Mouse (Mus musculus) olfactory bulb, adult 2 months (tissue): ENCODE results near the gene Slc8b1. TPM values are rescaled to one million over a fixed set of nuclear protein-coding genes. Genes with fewer than 3 reads are reported as not detected.

ENCODE experiments used
- H3K27ac ChIP-seq: fragments of 200-500 bp; 2 replicates; pipeline ENCODE4 v1.5.1; 2012; ENCODE audit warnings: low read depth, low read length; ENCODE audit not compliant: insufficient read depth
- H3K4me1 ChIP-seq: fragments of 200-500 bp; 2 replicates; pipeline ENCODE4 v1.6.1; 2012; ENCODE audit warnings: low read length; ENCODE audit not compliant: control insufficient read depth, insufficient read depth
- H3K4me3 ChIP-seq: fragments of 200-500 bp; 2 replicates; pipeline ENCODE4 v1.5.1; 2012; ENCODE audit warnings: mild to moderate bottlenecking, low read depth, low read length, moderate library complexity; ENCODE audit not compliant: insufficient read depth
- CTCF ChIP-seq: fragments of 200-500 bp; IDR thresholded peaks from 2 replicates; pipeline ENCODE4 v1.5.1; 2012; ENCODE audit warnings: low read depth, mild to moderate bottlenecking, low read length, moderate library complexity; ENCODE audit not compliant: insufficient read depth
- POLR2A ChIP-seq: fragments of 200-500 bp; IDR thresholded peaks from 2 replicates; pipeline ENCODE4 v1.6.1; 2012; ENCODE audit warnings: mild to moderate bottlenecking, low read depth, low read length, moderate library complexity; ENCODE audit not compliant: insufficient read depth
- WGBS: fragments of 180-500 bp; shearing (Covaris S2); methylation state at CpG from one replicate; pipeline ENCODE4 v1.1.7; 2018; 5-methylcytosine and 5-hydroxymethylcytosine counted together
- polyA plus RNA-seq: library from polyadenylated mRNA; stranded (reverse); fragments of >200 nt; gene quantifications from 2 replicates; pipeline ENCODE4 v1.2.4, GENCODE M21; 2012; ENCODE audit warnings: low replicate concordance; ENCODE audit not compliant: missing spikeins, insufficient read depth, insufficient read length

Gene Slc8b1
- polyA plus RNA-seq, 1 experiment = not detected

DNA sequence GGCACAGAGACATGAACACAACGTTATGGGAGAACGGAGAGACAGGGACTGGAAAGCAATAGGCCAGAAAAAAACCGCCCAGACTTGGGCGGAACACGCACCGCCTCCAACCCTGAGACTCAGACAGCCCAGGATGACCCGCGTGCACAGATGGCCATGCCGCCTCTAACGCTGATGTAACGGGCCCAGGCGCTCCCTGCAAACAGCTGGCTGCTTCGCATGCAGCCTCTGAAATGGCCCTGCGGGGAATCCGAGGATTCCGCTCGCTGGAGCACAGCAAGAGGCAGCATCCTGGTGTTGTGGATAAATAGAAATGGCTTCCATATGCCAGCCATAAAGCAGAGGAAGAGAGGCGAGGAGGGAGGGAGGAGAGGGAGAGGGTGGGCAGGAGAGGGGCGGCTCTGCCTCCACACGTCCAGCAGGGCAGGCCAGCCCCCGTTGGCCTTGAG is 56.3 kb downstream of the Slc8b1 start:
- WGBS = 28% methylated on average over 21 of the region's 21 CpGs

GRCm38 (mm10) chr5:120567761-120568211 is 56.8 kb downstream of the Slc8b1 start:
- Histone ChIP-seq H3K4me1 (peaks cover 80% of the 10 kb centered on the region), H3K4me3 (no peak overlapping the region), H3K27ac (peak overlapping the region; percentile 49)
- no peak for TF ChIP-seq POLR2A
- no peak for TF ChIP-seq CTCF
- 34% methylated on average over 14 of the region's 14 CpGs for WGBS

More for the DNA sequence above, 56.3 kb downstream of the Slc8b1 start:
- Histone ChIP-seq H3K4me3 (no peak overlapping the region), H3K4me1 (peaks cover 80% of the 10 kb centered on the region), H3K27ac (peak overlapping the region; percentile 49)
- no peak for TF ChIP-seq CTCF

DNA sequence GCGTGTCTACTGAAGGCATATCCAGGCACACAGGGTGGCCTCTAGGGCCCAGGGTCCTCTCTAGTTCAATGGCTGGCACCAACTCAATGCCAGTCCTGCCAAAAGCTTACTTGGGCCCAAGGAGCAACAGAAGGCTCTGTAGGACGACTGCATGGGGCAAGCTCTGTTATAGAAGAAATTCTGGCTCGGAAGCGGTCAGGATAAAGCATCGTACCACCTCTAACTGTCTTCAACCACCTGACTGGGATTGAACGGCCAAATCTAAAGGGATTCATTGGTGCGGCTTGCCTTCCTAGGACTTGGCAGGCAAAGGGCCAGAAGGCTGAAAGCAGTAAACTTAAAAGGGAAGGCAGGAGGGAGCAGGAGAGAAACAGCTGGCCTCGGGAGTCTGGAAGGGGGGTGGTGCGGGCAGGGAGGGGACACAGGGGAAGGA is 57.4 kb downstream of the Slc8b1 start:
- H3K4me3 ChIP-seq = no peak overlapping the region
- H3K4me1 ChIP-seq = peaks cover 75% of the 10 kb centered on the region
- peak overlapping the region; percentile 30 for H3K27ac ChIP-seq
- 59% methylated on average over 9 of the region's 9 CpGs for WGBS
- TF ChIP-seq POLR2A (no peak), CTCF (no peak)

DNA sequence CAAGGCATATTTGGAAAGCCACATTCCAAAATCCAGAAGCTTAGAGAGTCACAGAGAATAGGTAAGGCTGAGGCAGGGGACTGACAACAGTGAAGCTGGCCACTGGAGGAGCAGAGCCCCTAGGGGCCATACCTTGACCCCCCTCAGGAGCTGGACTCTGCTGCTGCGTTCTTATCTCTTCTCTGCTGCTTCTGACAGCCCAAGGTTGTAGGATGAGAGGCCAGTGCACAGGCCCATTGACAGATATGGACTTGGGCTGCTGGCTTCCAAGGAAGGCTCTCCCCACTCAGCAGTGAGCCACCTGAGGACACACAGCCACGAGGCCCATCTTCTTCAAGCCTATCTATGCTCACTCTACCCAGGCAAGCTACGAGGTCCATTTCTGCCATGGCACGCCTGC is 58.0 kb downstream of the Slc8b1 start:
- Histone ChIP-seq H3K27ac (no peak overlapping the region), H3K4me3 (no peak overlapping the region), H3K4me1 (peaks cover 69% of the 10 kb centered on the region)
- 82% methylated on average over 4 of the region's 4 CpGs for WGBS
- TF ChIP-seq CTCF (no peak), POLR2A (no peak)

- Histone ChIP-seq H3K4me3 (no peak overlapping the region), H3K4me1 (peaks cover 70% of the 10 kb centered on the region), H3K27ac (no peak overlapping the region)
- 91% methylated on average over 3 of the region's 3 CpGs for WGBS
- TF ChIP-seq CTCF = no peak
These were observed 58.8 kb downstream of the Slc8b1 start for GRCm38 (mm10) chr5:120569791-120570190.

DNA sequence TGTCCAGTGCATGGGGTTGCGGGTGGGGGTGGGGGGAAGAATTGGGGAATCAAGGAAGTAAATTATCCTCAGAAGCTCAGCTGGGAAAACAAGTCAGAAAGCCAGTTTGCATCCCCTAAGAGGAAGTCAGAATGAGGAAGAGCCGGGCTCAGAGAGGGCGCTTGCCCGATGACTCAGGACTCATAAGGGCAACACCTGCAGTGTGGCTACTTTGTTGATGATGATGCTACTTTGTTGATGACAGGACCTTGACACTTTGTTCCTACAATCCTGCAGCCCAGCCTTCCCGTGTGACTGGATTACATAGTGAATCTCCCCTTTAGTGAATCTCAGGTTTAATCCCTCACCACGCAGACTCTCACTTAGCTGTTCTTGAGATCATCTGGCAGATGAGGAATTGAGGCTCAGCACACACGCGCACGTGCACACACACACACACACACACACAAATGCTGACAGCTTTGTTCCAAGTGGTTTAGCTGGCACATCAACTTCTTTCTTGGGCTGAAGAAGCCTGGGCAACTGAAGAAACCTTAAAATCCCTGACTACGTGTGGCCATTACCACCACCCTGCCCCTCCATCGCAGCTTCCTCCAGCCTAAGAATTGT is 59.4 kb downstream of the Slc8b1 start:
- Histone ChIP-seq H3K4me1 (peaks cover 68% of the 10 kb centered on the region), H3K4me3 (no peak overlapping the region), H3K27ac (no peak overlapping the region; the same call in 1 of the 2 replicates)
- 77% methylated on average over 11 of the region's 11 CpGs for WGBS
- TF ChIP-seq CTCF (no peak), POLR2A (no peak)

DNA sequence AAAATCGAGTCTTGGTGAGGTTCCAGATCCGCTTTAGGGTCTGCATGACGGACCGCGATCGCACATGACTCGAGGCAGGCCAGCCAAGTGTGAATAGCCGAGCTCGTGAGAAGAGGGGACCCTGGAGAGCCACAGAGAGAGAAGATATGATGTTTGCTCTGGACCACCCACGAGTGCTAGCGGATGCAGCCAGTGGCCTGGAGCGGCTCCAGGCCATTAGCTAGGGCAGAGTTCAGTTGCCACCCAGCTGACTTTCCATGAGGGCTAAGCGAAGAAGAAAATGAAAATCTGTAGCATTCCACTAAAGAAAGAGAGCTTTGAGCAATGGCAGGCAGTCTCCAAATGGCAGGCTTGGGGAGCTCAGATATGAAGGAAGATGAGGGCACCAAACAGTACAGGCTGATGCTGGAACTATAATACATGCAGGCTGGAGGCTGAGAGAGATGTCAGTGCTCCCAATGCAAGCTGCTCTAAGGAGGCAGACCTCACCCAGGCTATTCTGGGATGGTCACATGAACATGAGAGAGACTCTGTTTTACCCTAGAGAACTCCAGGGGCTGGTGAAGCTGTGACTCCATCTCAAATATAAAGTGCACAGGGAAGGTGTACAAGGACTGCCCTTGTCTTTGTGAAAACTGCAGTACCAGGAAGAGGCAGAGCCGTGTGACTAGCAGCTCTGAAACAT is 60.2 kb downstream of the Slc8b1 start:
- Histone ChIP-seq H3K4me1 (peaks cover 60% of the 10 kb centered on the region), H3K27ac (no peak overlapping the region), H3K4me3 (no peak overlapping the region)
- TF ChIP-seq CTCF (no peak), POLR2A (no peak)
- 53% methylated on average over 14 of the region's 14 CpGs for WGBS

DNA sequence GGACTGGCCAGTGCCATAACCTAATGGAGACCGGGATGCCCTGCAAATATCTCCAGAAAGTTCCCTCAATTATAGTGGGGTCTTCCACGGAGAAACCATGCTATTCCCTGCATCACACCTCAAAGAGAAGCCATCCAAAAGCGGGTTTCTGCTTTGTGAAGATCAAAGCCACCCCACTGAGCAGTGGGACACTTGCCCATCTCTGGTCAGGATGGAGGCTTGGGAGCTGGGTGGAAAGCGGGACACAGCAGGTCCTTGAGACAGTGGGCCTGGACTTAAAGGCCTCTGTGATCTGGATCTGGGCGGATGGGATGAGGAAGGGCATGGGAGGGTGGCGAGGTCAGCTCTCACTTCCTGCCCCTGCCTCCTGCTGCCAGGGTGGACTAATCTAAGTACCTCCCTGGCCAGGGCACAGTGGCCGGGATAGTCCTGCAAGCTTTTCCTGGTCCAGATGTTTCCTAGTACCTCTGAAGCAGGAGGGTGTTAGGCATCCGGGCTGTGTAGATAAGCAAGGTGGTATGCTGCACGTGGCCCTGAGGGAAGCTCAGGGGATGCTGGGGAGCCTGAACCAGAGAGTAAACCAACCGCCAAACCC is 63.6 kb downstream of the Slc8b1 start:
- Histone ChIP-seq H3K4me3 (no peak overlapping the region), H3K4me1 (peaks cover 54% of the 10 kb centered on the region), H3K27ac (no peak overlapping the region)
- TF ChIP-seq CTCF (no peak), POLR2A (no peak)
- 84% methylated on average over 10 of the region's 10 CpGs for WGBS

DNA sequence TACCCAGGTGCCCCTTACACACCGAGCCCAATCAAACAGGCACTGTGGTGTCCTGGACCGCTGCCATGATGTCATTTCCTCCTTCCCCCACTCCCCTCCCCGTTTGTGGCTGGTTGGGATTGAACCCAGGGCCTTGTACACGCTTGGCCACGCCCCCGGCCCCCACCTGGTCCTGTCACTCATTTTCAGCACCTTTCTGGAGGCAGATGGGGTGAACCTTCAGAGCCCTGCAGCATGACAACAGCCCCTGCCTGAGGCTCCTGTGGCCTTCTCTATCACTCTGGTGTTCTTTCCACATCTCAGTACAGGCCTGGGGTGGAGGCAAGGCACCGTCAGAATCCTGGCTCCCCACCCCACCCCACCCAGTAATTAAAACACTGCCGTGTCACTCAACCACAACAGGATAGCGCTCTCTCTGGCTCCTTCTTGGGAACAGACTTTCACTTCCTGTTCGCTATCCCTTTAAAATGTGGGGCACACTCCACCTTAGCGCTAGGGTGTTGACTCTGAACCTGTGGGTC is 65.9 kb downstream of the Slc8b1 start:
- Histone ChIP-seq H3K4me3 (no peak overlapping the region), H3K27ac (no peak overlapping the region), H3K4me1 (peaks cover 41% of the 10 kb centered on the region)
- 72% methylated on average over 11 of the region's 11 CpGs for WGBS
- no peak for TF ChIP-seq CTCF
- no peak for TF ChIP-seq POLR2A
